Mouse (Mus musculus): ENCODE data around the gene Exosc5. TPM values are rescaled to one million over a fixed set of nuclear protein-coding genes. Genes with fewer than 3 reads are reported as not detected.

Exosc5 gene
- polyA plus RNA-seq (2015; fragmentation: Nextera tagmentation; extraction: Ambion mirVana), result 75.7 and 78.7 TPM in 2 replicates

GRCm38 (mm10) chr7:25658657-25659472 is at the start of gene Exosc5, which contains the start of gene Bckdha:
Gene Exosc5 (plus strand): TSS chr7:25659164.
Gene Bckdha (minus strand): TSS chr7:25658981.
- Histone ChIP-seq H3K9me3 (no peaks in the 10 kb centered on the region), H3K27ac (peak within 1 kb of the TSS; percentile 65), H3K27me3 (no peaks in the 10 kb centered on the region), H3K4me3 (peak within 1 kb of the TSS; percentile 79), H3K36me3 (peaks cover 6% of the 10 kb centered on the region; the same call in 1 of the 2 replicates), H3K4me2 (peak within 1 kb of the TSS; percentile 77), H3K9ac (peak within 1 kb of the TSS; percentile 74), H3K4me1 (peaks cover 23% of the 10 kb centered on the region)
- peak; percentile 98 for ATAC-seq (ENCODE audit: borderline replicate concordance, extremely low read depth, low FRiP score, low TSS enrichment)
- under 1% methylated on average over 50 of the region's 50 CpGs for WGBS

DNA sequence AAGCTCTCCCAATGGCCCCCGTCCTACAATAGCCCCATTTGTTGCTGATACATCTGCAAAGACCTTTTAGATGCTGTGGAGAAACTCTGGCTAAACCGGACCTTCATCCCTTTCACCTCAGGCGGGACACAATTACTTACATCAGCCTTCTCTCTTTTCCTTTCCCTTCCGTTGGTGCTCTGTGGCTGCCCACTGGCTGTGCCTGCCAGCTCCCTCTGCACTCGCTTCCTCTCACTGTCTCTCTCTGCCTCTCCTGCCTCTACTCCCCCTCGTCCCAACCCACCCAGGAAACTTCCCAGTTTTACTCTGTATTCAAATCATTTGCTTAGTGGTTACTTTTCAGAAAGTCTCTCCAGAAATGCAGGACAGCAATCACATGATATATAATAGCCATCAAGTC is 48.9 kb upstream of the Exosc5 start:
- Histone ChIP-seq H3K27me3 (no peaks in the 10 kb centered on the region), H3K9me3 (no peaks in the 10 kb centered on the region), H3K9ac (no peak overlapping the region), H3K4me1 (no peaks in the 10 kb centered on the region), H3K4me3 (no peak overlapping the region), H3K27ac (no peak overlapping the region), H3K4me2 (no peak overlapping the region), H3K36me3 (no peaks in the 10 kb centered on the region)
- no peak for ATAC-seq (ENCODE audit: borderline replicate concordance, extremely low read depth, low FRiP score, low TSS enrichment)
- WGBS, result 27% methylated on average over 6 of the region's 6 CpGs

DNA sequence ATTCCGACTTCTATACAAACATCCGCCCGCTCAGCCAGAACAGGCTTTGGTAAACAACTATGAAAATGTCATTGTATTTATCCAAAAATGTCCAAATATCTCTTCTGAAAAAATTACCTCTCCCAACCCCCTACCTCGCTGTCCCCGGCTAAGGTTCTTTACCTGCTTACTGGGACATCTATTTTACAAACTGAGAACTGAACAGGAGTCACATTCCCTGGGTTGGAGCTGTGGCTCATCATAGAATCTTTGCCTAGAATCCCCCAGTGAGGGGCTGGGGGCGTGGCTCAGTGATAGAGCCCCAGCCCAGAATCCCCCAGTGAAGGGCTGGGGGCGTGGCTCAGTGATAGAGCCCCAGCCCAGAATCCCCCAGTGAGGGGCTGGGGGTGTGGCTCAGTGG is 47.5 kb upstream of the Exosc5 start:
- Histone ChIP-seq H3K4me2 (no peak overlapping the region), H3K4me3 (no peak overlapping the region), H3K4me1 (no peaks in the 10 kb centered on the region), H3K9ac (no peak overlapping the region), H3K27me3 (no peaks in the 10 kb centered on the region), H3K9me3 (no peaks in the 10 kb centered on the region), H3K27ac (no peak overlapping the region), H3K36me3 (no peaks in the 10 kb centered on the region)
- 38% methylated on average over 7 of the region's 7 CpGs for WGBS
- ATAC-seq (ENCODE audit: borderline replicate concordance, extremely low read depth, low FRiP score, low TSS enrichment), result no peak

DNA sequence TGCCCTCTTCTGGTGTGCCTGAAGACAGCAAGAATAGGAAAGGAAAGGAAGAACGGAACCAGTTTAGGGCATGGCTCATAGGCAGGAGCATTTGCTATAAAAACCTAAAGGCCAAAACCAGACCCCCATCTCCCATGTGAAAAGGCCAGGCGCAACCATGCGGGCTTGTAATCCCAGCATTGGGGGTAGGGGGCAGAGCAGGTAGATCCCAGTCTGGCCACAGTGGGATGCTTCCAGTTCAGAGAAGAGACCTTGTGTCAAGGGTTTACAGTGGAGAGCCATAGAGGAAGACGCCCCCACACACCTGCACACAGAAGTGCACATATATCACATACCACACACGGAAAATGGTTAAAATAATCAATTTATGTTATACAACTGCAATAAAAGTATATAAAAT is 44.9 kb upstream of the Exosc5 start:
- Histone ChIP-seq H3K4me2 (no peak overlapping the region), H3K9ac (no peak overlapping the region), H3K27me3 (no peaks in the 10 kb centered on the region), H3K9me3 (no peaks in the 10 kb centered on the region), H3K36me3 (no peaks in the 10 kb centered on the region), H3K4me3 (no peak overlapping the region), H3K27ac (no peak overlapping the region), H3K4me1 (peaks cover 4% of the 10 kb centered on the region)
- ATAC-seq (ENCODE audit: borderline replicate concordance, extremely low read depth, low FRiP score, low TSS enrichment), result no peak
- 84% methylated on average over 5 of the region's 5 CpGs for WGBS

- Histone ChIP-seq H3K9me3 (no peaks in the 10 kb centered on the region), H3K4me3 (no peak overlapping the region), H3K4me1 (peaks cover 4% of the 10 kb centered on the region), H3K4me2 (no peak overlapping the region), H3K9ac (no peak overlapping the region), H3K27ac (no peak overlapping the region), H3K36me3 (no peaks in the 10 kb centered on the region), H3K27me3 (no peaks in the 10 kb centered on the region)
- 66% methylated on average over 21 of the region's 21 CpGs for WGBS
- no peak for ATAC-seq (ENCODE audit: borderline replicate concordance, extremely low read depth, low FRiP score, low TSS enrichment)
Observed at GRCm38 (mm10) chr7:25614831-25615705, 43.9 kb upstream of the Exosc5 start.

- 75% methylated on average over 5 of the region's 5 CpGs for WGBS
- peaks cover 4% of the 10 kb centered on the region for H3K4me1 ChIP-seq
- H3K27me3 ChIP-seq, result no peaks in the 10 kb centered on the region
- no peaks in the 10 kb centered on the region for H3K9me3 ChIP-seq
- H3K36me3 ChIP-seq, result no peaks in the 10 kb centered on the region
- no peak for ATAC-seq (ENCODE audit: borderline replicate concordance, extremely low read depth, low FRiP score, low TSS enrichment)
- H3K9ac ChIP-seq, result no peak within 1 kb of the TSS
- H3K4me2 ChIP-seq, result no peak within 1 kb of the TSS
- H3K4me3 ChIP-seq, result no peak within 1 kb of the TSS
- no peak within 1 kb of the TSS for H3K27ac ChIP-seq
Observed at GRCm38 (mm10) chr7:25615706-25616011, 43.3 kb upstream of the Exosc5 start, which contains the start of gene Erich4. Gene Erich4 (minus strand): TSS chr7:25615892.

- H3K4me1 ChIP-seq, result peaks cover 4% of the 10 kb centered on the region
- no peak overlapping the region for H3K9ac ChIP-seq
- peaks cover 4% of the 10 kb centered on the region; the same call in 1 of the 2 replicates for H3K36me3 ChIP-seq
- no peak overlapping the region for H3K4me2 ChIP-seq
- WGBS, result 74% methylated on average over 10 of the region's 10 CpGs
- H3K4me3 ChIP-seq, result no peak overlapping the region
- no peaks in the 10 kb centered on the region for H3K27me3 ChIP-seq
- H3K27ac ChIP-seq, result no peak overlapping the region
- no peaks in the 10 kb centered on the region for H3K9me3 ChIP-seq
- no peak for ATAC-seq (ENCODE audit: borderline replicate concordance, extremely low read depth, low FRiP score, low TSS enrichment)
Observed at GRCm38 (mm10) chr7:25617376-25618160, 41.4 kb upstream of the Exosc5 start.

- H3K4me2 ChIP-seq, result peak within 1 kb of the TSS; percentile 73
- H3K27ac ChIP-seq, result peak within 1 kb of the TSS; percentile 55; the same call in 1 of the 2 replicates
- H3K4me3 ChIP-seq, result peak within 1 kb of the TSS; percentile 63
- under 1% methylated on average over 53 of the region's 53 CpGs for WGBS
- peaks cover 4% of the 10 kb centered on the region for H3K4me1 ChIP-seq
- H3K36me3 ChIP-seq, result peaks cover 4% of the 10 kb centered on the region; the same call in 1 of the 2 replicates
- peak; percentile 86 for ATAC-seq (ENCODE audit: borderline replicate concordance, extremely low read depth, low FRiP score, low TSS enrichment)
- peak within 1 kb of the TSS; percentile 47 for H3K9ac ChIP-seq
- H3K9me3 ChIP-seq, result no peaks in the 10 kb centered on the region
- H3K27me3 ChIP-seq, result no peaks in the 10 kb centered on the region
Observed at GRCm38 (mm10) chr7:25618865-25619721, 39.9 kb upstream of the Exosc5 start, which contains the start of gene Dmac2. Gene Dmac2 (plus strand): TSS chr7:25619414.

DNA sequence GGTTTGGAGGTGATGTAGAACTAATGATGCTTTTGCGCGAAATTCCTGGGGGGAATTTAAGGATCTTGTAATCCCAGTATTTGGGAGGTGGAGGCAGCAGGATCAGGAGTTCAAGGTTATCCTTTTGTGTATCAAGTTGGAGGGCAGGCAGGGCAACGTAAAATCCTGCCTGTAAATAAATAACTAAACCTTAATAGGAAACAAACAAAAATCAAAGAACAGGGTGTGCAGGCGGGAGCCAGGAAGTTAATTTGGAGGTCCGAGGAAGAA is 39.3 kb upstream of the Exosc5 start:
- peak overlapping the region; percentile 55; the same call in 1 of the 2 replicates for H3K27ac ChIP-seq
- H3K9me3 ChIP-seq, result no peaks in the 10 kb centered on the region
- 18% methylated on average over 5 of the region's 5 CpGs for WGBS

GRCm38 (mm10) chr7:25620101-25620500 is 38.9 kb upstream of the Exosc5 start:
- H3K4me2 ChIP-seq, result peak overlapping the region; percentile 73
- H3K4me1 ChIP-seq, result peaks cover 4% of the 10 kb centered on the region
- no peaks in the 10 kb centered on the region for H3K9me3 ChIP-seq
- H3K27me3 ChIP-seq, result no peaks in the 10 kb centered on the region
- H3K36me3 ChIP-seq, result peaks cover 4% of the 10 kb centered on the region; the same call in 1 of the 2 replicates
- peak overlapping the region; percentile 63; the same call in 1 of the 2 replicates for H3K4me3 ChIP-seq
- no peak overlapping the region for H3K27ac ChIP-seq
- WGBS, result 90% methylated on average over 5 of the region's 5 CpGs
- no peak overlapping the region for H3K9ac ChIP-seq
- no peak for ATAC-seq (ENCODE audit: borderline replicate concordance, extremely low read depth, low FRiP score, low TSS enrichment)

More for the DNA sequence above, 39.3 kb upstream of the Exosc5 start:
- Histone ChIP-seq H3K9ac (peak overlapping the region; percentile 47), H3K36me3 (peaks cover 4% of the 10 kb centered on the region; the same call in 1 of the 2 replicates), H3K4me3 (peak overlapping the region; percentile 63), H3K27me3 (no peaks in the 10 kb centered on the region), H3K4me2 (peak overlapping the region; percentile 73), H3K4me1 (peaks cover 4% of the 10 kb centered on the region)
- ATAC-seq (ENCODE audit: borderline replicate concordance, extremely low read depth, low FRiP score, low TSS enrichment), result no peak

All from lung, embryonic 15.5 days (tissue).